Mouse (Mus musculus): ENCODE data around the gene Tspyl4.

DNA sequence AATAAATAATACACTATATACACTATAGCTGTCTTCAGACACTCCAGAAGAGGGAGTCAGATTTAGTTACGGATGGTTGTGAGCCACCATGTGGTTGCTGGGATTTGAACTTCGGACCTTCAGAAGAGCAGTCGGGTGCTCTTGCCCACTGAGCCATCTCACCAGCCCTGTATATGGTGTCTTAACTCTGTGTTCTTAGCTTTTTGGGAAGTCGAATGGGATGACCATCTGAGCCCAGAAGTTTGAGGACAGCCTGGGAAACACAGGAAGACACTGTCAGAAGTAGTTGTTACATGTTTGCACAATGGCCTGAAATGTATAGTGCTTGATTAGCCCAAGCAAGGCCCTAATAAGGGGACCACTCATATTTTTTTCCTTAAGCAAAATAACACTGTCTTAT lies 32.1 kb upstream of the Tspyl4 start:
- TF ChIP-seq CTCF (IDR thresholded peaks at IDR 0.05; ENCODE audit: borderline replicate concordance, insufficient read depth, low read length) = no peak
- TF ChIP-seq POLR2A (IDR thresholded peaks at IDR 0.05; ENCODE audit: low read depth, low read length) = no peak

Measured in embryonic fibroblast, embryonic 13.5 days (primary cell).